Mouse (Mus musculus): ENCODE results near the gene Rbpjl.

Rbpjl gene

DNA sequence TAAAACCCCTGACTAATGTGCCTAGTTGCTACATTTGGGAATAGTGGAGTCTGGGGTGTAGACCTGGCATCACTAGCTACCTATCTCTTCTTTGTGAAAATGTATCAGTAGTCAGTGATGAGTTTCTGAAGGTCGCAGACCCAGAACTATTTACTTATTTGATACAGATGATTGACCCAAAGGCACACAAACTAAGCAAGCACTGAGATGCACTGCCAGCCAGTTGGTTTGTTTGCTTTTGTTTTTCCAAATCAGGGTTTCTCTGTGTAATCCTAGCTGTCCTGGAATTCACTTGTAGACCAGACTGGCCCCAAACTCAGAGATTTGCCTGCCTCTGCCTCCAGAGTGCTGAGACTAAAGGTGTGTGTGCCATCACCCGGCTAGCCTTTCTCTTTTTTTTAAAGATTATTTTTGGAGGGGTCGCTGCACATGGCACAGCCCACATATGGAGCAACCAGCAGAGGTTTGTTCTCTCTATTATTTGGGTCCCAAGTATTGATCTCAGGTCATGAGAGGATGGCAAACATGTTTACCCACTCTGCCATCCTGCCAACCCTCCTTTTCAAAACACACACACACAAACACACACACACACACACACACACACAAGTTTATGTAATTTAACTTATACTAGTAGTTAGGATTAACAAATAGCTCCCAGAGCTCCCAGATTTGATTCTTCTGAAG is 42.6 kb downstream of the Rbpjl start:
- no peak for DNase-seq (ENCODE audit: low read depth, low spot score)

DNA sequence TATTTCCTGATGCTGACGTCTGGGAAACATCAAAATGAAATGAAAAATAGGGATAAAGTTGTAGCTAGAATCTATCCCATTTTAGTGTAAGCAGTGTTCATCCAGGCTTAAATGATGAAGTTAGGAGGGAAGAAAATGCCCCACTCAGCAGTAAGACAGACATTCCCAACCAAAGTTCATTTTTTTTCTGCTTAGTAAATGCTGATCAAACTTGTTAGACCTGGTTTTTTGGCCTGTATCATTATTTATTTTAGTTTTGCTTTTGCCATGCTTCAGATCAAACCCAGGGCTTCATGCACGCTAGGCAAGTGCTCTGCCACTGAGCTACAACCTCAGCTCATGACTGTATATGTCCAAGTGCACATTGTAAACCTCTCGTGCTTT is 43.1 kb downstream of the Rbpjl start:
- DNase-seq (ENCODE audit: low read depth, low spot score), result no peak

DNA sequence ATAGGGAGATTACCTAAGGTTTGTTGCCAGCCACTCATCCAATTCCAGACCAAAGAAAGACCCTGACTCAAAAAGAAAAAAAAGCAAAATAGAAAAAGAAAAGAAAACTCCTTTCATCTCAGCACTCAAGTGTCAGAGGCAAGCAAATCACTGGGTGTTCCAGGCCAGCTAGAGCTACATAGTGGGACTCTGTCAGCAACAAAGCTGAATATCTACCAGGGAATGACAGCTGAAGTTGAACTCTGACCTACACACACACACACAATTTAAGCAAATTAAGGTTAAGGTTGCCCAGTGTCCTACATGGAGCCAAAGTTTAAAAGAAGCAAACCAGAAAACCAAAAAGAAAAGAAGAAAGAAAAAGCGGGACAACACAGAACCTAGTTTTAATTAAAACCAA is 45.2 kb downstream of the Rbpjl start:
- no peak for DNase-seq (ENCODE audit: low read depth, low spot score)

DNA sequence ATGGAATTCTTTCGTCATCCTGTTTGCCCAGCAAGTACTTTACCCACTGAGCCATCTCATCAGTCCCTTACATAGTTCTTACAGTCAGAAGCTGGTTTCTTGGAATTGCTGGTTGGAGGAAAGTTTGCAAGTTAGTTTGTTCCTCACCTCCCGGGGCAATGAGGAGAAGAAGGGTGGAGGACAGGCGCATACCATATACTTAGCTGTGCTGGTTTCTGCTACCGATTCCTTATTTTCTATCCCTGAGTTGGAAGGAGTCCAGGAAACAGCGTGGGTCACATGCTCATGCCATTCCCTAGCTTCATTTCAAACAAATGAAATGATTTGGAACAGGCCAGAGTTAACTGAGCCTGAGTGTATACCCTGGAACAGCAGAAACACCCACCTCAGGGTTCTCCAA is 46.0 kb downstream of the Rbpjl start:
- no peak for DNase-seq (ENCODE audit: low read depth, low spot score)

DNA sequence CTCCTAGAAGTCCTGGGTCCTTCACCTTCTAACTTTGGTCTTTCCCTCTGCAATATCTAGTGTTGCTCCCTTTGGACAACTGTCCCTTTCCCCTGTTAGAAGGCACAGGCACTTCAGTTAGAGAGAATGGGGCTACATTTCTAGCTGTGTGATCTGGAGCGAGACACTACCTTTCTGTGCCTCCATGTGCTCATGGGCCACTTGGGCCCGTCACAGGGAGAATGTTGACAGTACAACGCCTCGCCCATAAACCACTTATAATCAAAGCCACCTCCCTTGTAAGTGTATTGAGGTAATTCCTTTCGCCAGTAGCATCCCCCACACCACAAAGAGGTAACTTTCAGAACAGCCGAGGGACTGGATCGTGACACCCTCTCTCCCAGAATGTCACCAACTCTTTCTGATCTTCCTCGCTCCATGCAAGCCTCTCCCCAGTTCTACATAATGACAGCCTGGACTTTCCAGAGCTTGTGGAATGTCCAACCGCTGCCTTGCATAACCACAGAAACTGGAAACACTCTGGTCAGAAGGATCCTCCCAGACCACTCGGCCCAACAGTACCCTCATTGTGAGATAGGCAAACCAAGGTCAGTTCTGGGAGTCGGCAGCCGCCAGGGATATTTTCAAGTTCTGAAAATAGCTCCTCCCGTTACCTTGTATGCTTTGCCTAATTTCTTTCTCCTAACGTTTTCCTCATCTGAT is 46.6 kb downstream of the Rbpjl start:
- DNase-seq (ENCODE audit: low read depth, low spot score), result no peak

DNA sequence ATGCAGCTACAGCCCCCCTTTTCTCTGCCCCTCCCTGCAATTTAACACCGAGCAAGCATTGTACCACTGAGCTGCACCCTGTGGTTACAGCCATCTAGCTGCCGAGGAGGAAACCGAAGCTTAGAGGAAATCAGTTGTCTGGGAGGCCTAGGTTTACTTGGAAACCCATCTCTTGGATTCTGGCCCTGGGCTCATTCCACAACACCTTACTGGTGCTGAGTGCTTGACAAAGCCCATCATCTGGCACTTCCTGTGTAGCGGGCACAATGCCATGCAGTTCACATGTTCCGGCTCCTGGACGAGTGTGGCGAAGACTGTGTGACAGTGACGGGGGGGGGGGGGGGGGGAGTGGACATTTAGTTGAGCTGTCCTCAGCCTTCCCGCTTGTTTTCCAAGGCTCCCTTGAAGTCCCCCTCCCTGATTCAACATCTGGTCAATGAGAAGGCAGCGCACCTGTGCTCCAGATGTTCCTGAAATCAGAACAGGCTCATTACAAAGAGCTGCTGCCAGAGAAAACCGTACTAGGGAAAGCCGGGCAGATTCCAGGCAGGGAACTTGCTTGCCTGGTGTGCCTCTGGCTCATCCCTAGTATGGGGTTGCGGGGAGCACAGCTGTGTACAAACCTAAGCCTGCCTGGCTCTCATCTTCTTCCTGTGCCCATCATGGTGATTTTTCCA is 49.2 kb downstream of the Rbpjl start:
- no peak for DNase-seq (ENCODE audit: low read depth, low spot score)

DNA sequence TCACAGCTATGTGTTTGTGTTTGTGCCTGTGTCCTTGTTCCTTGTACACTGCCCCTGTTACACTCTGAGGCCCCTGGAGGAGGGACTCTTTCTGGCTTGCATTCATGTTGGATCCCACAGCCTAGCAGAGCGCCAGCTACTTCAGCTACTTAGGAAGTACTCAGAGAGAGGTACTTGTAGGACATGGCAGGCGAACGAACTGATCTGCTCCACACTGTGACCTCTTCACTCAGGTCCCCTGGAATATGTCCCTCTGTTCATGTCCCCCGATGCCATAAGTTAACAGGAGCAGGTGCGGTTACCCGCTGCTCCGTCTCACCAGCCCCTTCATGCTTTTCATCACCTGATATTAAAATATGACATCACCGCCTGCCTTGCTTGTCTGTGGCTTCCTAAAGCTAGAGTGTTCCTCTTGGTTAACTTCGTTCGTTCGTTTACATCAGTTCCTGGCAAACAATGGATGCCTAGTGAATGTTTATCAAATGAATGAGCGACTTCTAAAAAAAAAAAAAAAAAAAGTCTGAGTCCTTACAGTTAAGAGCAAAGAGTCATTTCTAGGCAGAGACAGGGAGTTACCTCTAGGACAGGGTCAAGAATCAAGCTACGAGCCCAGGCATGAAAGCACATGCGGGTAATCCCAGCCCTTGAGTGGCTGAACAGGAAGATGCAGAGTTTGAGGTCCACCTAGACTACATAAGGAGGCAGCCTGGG is 50.3 kb downstream of the Rbpjl start:
- DNase-seq (ENCODE audit: low read depth, low spot score), result no peak

DNA sequence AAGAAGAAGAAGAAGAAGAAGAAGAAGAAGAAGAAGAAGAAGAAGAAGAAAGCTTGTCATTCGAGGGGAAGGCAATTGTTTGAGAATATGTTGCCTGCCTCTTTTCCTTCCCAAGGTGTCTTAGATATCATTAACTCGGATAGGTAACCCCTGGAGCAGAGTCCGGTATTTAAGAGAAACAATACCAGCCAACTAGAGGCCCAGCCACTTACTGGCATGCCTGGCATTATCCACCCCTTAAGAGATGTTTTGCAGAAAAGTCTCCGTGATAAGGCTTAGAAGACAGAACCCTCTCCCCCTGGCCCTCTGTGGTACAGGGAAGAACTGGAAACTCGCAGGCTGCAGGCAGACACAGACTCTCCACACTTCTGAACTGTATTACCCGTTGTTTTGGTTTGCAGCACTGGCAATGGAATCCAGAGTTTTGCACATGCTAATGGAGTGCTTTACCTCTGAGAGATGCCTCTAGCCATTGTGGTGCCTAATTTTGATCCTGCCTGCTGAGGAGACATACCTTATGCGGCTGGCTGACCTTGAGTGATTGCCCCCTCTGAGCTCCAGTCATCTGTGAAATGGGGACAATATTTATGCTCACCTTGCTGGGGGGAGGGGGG is 51.1 kb downstream of the Rbpjl start:
- no peak for DNase-seq (ENCODE audit: low read depth, low spot score)

DNA sequence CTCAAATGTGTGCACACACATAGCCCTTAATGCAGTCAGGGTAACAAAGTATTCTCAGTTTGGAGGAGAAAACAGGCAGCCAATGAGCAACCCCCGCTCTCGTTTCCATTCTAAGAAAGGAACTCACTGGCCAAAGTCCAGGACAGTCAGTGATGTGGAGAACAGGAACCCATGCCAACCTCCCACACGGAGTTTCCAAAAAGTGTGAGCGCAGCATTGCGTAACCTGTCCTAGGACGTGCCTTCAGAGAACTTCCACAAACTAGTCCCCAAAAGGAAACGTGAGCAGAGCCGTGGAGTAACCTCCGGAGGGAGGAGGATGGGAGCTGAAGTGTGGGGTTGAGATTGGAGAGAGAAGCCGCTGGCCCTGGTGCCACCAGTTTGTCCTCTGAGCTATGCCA is 51.9 kb downstream of the Rbpjl start:
- DNase-seq (ENCODE audit: low read depth, low spot score), result no peak

DNA sequence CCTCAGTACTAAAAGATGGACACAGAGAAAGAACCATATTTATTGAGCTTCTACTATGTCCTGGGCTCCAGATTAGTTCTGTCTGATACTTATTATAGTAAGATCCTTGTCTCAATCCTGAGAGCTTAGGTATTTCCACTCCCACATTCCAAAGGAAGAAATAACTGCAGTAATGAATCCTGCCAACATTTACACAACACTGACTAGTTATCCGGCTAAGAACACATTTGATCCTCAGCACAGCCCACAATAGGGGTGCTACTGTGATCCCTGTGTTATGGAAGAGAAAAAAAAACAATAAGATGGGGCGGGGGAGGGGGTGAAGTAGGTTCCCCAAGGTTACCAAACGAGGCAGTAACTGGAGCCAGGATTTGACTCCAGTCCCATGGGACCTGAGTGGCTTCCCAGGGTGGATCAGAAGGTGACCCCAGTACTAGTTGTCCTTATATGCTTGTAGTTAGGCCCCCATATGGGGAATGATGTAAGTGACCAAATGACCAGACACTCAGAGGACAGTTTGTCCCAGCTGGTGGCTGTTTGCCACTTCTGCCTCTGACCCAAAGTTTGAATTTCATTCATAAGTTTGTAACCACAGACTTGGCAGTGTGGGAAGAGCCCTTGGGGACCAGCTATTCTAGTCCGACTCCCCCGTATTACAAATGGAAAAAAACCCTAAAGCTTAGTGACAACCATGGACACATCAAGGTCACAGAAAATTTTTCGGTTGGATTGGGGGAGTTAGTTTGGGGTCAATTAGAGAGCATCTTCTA is 52.7 kb downstream of the Rbpjl start:
- no peak for DNase-seq (ENCODE audit: low read depth, low spot score)

DNA sequence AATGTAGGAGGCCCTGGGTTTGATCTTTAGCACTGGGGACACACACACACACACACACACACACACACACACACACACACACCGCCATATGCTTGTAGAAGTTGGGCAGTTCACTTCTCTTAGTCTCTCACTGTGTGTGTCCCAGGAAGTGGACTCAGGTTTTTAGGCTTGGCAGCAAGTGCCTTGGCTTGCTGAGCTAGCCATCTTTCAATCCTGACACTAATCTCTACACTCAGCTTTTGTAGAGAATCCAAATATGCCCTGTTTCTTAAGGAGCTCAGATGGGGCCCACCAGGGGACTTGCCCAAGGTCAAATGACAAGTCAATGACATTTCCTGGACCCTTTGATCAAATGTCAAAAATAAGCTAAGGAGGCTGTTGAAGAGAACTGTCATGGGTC is 53.5 kb downstream of the Rbpjl start:
- DNase-seq (ENCODE audit: low read depth, low spot score), result no peak

DNA sequence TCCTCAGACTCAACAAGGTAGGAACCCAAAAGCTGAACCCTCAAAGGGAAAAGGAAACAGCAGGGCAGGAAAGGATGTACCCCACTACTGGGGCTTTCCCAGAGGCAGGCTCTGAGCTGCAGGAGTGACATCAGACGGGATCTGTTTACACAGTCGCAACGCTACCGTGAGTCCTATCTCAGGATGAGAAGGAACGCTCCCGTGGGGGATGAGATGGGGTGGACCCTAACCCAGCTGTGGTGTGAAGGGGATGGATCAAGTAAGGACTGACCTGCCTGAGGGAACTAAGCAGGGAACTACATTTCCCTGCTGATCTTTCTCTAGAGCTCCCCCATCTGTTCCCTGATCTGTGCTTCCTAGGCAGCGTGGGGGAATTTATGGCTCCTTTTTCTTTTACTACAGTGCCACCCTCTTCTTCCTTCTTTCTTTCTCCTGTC is 53.9 kb downstream of the Rbpjl start, which contains the start of gene Sys1:
Gene Sys1 (plus strand): TSS at position 101 of the 437 bp plus-strand sequence.
- peak; percentile 59 for DNase-seq (ENCODE audit: low read depth, low spot score)

DNA sequence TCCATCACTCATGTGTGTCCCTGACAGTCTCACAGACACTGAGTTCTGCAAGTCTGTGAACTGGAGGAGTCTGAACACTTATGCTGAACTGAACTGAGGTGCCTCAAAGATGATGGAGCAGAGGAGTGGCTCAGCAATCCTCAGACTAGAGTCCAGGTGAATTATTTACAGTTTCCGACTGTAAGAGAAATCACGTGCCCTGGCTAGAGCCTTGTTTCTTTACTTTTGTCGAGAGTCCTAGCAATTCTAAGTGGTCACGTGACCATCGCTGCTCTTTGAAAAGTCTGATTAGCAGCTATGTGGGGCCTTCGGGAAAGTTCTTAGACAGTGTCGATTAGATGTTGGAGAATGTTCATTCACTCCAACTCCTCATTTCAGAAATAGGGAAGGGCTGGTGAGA is 55.0 kb downstream of the Rbpjl start:
- DNase-seq (ENCODE audit: low read depth, low spot score), result no peak

DNA sequence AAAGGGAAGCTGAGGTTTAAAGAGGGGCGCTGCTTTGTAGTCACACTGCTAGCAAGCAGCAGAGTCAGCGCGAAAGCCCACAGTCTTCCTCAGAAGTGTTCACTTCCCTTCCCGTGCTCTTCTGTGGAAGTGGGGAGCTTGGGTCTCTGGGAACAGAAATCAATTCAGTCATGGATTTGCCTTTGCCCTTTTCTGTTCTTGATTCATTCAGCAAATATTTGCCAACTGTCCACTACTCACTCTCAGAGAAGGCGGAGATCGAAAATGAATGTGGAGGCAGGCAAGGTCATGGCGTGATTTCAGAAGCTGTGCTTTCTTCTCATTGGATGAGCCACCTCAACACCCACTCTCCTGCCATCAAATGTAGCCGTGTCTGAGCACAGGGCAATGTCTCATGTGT is 55.6 kb downstream of the Rbpjl start:
- DNase-seq (ENCODE audit: low read depth, low spot score), result no peak

DNA sequence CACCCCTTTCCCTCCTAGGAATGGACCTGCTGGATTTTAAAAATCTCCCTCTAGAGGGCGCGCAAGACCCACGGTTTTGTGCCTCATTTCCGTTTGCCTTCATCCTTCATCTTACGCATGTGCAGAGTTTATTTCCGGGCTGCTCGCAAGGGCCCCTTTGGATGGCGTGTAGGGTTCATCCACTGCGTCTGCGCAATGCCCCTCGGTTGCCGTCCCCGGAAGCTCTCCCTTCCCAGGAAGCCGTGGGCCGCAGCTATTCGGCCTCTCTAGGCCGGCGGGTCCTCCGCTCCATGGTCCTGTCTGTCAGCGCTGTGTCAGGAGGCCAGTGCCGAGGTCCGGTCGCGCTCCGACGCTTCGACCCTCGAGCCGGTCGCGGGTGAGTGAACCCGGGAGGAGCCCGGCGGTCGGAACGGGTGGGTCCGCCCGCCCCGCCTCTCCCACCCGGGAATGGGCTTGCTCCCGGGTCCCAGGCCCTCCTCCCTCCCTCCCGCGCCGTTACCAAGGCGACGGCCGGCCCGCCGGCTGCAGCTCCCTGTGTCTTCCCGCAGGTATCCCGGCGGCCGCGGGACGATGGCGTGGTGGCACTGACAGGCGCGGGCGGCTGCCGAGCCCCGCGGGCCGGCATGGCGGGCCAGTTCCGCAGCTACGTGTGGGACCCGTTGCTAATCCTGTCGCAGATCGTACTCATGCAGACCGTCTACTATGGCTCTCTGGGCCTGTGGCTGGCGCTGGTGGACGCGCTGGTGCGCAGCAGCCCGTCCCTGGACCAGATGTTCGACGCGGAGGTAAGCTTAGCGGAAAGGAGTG is 58.0 kb downstream of the Rbpjl start, which contains the start of gene Gm20458:
Gene Gm20458 (plus strand): TSS at position 223 of the 807 bp plus-strand sequence.
- DNase-seq (ENCODE audit: low read depth, low spot score), result peak; percentile 96

Data from CD4-positive helper T cell, adult 2 months (primary cell).